Mouse (Mus musculus): Measurements from ENCODE around the gene Aes. TPM values are rescaled to one million over a fixed set of nuclear protein-coding genes. Genes with fewer than 3 reads are reported as not detected.

Gene Aes
- polyA plus RNA-seq, 1 experiment = 972 TPM

DNA sequence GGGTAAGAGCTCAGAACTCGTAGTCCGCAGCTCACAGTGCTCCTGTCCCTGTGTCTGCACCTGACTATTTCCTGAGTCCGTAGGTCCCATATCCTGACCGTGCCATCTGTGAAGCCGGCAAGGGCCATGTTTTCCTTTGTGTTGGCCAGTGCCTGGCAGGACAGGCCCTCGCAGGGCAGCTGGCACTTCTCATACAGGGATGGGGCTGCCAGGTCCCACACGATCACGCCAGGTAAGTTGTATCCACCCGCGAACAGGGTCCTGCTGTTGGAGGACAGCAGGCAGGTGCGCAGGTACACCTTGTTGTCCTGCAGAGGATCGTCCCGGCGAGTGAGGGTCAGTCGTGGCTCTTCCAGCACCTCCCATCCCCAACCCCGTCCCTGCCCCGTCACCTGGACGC is 34.6 kb downstream of the Aes start:
- DNase-seq (ENCODE audit: extremely low spot score in 1 of 2, low spot score in 1 of 2) = no peak

DNA sequence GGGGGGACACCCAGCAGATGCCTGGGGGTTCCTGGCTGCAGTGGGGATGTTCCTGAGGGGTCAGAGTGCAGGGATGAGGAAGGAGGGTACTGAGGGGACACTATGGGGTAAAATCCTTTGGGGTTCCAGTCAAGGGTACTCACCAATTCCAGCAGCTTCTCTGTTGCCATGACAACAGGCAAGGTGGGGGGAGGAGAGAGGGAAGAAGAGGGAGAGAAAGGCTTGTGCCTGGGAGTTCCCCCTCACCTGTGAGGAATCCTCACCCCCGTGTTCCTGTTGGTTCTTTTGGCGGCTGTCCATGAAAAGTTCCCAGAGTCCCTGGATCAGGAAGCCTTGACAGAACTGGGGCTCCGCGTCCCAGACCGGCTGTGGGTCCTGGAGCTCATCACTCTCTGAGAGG is 36.3 kb downstream of the Aes start:
- no peak for DNase-seq (ENCODE audit: extremely low spot score in 1 of 2, low spot score in 1 of 2)

DNA sequence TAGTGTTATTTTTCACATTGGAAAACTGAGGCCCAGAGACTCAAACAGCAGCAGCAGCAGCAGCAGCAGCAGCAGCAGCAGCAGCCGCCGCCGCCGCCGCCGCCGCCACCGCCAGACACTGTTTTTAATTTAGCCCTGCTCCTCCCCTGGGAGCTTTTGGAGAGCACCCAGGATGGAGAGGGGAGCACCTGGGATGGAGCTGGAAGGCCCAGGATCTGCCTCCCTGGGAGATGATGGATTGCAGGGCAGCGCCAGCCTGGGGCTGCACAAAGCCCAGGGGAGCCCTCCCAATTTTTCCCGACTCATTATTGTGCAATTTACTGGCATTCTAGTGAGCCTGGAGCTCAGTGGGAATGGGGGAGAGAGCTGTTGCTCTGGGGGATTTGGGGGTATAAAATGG is 37.3 kb downstream of the Aes start:
- DNase-seq (ENCODE audit: extremely low spot score in 1 of 2, low spot score in 1 of 2) = no peak

DNA sequence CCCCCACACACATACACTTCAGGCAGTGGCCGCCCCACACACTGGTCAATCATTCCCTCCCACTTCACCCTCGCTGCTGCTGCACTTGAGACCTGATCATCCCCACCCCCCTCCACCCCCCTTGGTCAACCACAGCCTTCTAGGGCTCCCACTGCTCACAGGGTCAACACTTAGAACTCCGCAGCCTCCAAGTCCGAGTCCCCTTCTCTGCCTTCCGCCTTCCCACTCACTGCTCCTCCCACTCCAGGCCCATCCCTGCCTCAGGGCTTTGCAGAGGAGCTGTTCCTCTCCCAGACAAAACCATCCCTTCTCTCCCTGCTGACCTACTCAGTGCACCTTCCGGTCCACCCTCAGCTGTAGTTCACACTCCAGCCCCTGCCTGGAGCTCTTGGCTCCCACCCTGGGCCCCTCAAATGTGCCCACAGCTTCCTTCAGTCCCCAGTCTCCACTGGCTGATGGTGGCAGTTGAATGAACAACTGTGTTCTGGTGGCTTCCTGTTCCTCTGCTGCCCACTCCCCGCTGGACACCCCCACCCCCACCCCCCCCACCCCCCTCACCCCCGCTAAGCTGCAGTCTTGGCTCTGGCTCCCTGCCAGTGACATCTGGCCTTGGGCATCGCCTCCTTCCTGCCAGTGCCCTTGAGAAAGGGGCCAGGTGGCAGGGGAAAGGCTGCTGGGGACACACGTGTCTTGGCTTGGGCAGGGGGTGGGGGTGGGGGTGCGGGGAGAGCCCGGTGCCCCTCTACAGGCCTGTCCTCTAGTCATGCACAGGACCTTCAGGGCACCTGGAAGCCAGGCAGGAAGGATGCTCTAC is 38.1 kb downstream of the Aes start:
- DNase-seq (ENCODE audit: extremely low spot score in 1 of 2, low spot score in 1 of 2) = peak in 1 of 2 experiments; percentile 53

DNA sequence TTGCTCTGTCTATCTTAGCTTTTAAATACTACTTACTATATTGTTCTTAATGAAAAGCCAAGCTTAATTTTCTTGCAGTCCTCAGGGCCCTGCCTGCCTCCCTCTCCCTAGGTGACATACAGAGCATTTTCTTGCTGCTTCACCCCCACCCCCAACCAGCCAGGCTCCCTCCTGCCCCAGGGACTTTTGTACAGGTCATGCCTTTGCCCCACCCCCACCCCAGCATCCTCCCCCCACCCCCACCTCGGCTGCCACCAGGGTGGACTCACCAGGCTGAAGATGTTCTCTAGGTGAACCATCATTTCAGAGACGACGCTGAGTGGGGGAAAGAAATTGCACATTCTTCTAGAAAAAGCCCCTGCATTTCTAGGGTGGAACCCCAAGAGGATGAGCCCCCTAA is 39.1 kb downstream of the Aes start:
- DNase-seq (ENCODE audit: extremely low spot score in 1 of 2, low spot score in 1 of 2) = no peak

DNA sequence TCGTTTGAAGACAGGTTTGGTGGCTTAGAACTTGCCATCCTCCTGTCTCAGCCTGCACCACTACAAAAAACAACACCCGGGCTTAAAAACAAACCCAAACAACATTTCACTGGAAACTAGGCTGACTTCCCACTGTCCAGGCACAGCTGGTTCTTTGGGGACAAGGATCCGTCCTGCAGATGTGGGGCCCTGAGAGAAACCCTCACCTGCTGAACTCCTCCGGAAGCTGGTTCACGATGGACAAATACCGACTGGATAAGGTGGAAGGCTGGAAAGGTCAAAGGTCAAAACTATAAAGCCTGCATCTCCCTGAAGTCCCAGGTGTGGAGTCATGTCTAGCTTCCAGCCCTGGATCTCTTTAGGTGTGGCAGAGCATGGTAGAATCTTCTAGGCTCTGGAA is 39.6 kb downstream of the Aes start:
- no peak for DNase-seq (ENCODE audit: extremely low spot score in 1 of 2, low spot score in 1 of 2)

DNA sequence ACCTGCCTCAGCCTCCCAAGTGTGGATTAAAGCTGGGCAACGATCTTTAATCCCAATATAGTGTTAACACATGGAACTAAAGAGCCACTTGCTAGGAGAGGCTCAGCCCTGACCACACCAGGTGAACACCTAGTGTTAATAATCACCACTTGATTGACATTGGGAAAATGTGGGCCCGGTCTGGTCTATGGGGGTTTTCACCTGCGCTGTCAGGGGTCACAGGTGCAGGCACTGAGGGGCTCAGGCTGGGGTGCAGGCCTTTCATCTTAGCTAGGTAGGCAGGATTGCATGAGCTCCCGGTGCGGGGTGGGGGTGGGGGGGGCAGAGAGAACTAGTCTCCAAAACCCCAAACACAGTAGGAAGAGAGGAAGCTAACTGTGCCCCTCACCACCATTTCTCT is 40.3 kb downstream of the Aes start:
- DNase-seq (ENCODE audit: extremely low spot score in 1 of 2, low spot score in 1 of 2) = no peak

DNA sequence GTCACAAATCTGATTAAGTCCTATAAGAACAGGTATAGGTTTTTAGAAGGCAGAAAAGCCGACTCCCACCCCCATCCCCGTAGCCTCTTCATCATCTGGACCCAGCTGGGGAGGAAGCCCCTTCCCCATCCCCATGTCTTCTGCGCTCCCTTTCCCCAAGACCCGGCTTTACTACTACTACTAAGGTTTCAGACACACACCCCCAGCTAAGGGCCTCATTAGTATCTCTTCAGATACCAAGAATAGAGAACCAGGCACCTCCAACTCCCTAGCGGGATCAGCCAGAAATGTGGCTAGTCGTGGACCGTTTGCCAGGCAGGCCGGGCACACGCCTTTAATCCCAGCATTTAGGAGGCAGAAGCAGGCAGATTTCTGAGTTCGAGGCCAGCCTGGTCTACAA is 40.8 kb downstream of the Aes start:
- no peak for DNase-seq (ENCODE audit: extremely low spot score in 1 of 2, low spot score in 1 of 2)

DNA sequence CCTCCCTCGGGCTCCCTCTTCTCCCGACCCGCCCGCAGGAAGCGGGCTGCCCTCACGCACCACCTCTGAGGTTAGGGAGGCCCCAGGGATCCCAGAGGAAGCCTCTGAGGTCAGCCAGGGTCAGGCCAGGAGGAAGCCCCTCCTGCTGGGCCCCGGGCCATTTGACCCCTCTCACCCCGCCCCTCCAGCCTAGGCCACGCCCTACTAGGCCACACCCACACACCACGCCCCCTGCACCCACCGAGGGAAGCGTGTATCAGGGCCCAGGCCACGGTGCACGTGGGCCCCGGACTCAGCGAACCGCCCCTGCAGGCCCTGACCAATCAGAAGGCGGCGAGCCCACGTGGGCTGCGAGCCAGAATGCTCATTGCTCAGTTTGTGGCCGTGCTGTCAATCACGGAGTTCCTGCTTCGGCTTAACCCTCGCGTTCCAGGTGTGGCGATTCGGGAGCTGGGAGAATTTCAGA is 41.5 kb downstream of the Aes start, which contains the start of gene Tle6:
TSS of gene Tle6 (minus strand) at position 336 of the 466 bp plus-strand sequence.
- peak; percentile 89 to 94 for DNase-seq (ENCODE audit: extremely low spot score in 1 of 2, low spot score in 1 of 2)

DNA sequence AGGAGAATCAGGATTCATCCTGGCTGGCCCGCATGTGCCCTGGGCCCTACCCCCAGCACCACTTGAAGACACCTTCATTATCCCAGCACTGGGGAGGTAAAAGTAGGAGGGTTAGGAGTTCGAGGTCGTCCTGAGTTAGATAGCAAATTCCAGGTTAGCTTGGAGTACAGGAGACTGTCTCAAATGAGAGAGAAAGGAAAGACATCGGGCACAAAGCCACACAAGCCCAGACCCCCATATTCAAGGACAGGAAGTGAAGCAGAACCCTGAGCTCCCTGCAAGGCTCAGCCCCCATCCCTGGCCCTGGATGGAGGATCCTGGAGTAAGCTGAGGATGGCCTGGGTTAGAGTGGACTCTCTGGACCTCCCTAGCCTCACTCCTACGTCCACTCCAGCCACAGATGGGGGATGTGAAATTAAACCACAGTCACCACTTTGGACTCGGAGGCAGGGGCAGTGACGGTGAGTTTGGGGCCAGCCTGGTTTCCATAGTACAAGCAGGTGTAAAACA is 42.2 kb downstream of the Aes start:
- DNase-seq (ENCODE audit: extremely low spot score in 1 of 2, low spot score in 1 of 2) = no peak

DNA sequence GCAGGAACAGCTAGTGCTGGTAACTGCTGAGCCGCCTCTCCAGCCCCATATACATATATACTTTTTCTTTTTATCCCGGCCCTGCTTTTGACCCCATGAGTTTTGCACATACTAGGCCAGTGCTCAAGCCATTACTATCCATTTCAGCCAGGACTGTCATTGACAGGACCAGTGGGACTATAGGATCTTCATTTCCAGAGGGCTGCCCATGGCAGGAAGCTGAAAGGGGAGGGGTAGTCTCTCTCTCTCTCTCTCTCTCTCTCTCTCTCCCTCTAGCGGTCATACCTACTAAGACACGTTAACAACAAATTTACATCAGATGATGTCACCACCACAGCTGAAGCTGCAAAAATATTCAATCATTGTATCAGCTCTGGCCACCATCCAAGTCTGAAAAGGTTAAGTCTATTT is 43.5 kb downstream of the Aes start:
- DNase-seq (ENCODE audit: extremely low spot score in 1 of 2, low spot score in 1 of 2) = peak in 1 of 2 experiments; percentile 63

DNA sequence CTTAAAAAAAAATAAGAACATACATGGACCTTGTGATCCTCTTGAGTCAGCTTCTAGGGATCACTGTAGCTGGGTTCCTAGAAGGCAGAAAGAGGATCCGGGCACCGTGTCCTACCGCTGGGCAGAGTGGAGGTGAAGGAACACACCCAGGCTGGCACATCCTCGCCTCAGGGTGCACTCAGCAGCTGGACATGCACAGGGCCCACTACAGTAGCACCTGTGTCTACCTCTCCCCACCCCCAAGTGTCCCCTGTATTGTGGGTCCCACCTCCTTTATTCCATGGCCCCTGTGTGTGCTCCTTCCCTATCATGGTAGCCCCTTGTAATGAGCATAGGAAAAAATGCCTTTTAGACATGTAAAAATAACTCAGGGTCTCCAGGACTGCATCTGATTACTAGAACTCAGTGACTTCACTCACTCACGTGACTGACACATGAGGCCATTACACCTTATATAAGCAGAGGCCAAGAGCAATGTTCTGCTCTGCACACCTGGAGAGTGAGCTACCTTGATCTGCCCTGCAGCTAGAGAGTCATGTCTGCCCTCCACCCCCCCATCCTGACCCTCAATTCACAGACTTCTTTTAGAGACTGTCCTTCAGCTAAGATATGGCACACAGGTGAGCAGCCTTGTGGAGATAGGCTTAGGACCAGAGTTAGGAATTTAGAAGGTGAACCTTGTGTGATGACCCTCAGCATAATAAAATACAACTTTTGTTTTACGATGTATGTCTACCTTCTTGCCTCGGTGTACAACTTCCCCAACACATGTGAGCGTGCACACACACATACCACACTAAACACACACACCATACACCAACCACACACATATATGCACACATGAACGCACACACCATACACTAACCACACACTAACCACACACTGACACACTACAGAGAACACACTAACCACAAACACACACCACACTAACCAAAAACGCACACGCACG is 45.0 kb downstream of the Aes start:
- no peak for DNase-seq (ENCODE audit: extremely low spot score in 1 of 2, low spot score in 1 of 2)

DNA sequence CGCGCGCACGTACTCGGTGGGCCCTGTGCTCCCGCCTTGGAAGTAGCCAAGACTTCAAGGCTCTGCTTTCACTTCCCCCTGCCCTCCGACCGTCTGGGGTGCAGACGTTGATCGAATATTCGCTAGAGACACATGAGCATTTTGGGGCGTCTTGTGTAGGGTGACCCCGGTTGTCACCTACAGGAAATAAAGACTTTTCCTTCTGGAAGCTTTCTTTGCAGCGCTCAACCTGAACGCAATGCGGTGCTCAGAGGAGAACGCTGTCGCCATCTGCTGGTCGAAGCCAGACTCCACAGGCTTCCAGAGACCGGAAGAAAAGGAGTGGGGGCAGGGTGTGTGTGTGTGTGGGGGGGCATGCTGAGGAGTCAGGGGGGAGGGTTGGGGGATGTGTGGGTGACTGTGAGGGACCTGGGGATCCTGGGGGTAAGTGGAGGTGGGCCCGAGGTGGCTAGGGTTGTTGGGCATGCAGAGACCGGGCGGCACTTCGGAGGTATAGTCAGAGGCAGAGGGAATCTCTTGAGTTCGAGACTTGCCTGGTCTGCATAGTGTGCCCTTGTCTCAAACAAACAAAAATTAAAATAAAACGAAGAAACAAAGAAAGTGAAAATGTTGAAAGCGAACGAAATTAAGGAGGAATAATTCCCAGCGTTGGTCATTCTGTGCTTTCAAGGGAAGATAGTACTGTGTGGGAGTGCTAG is 45.8 kb downstream of the Aes start:
- DNase-seq (ENCODE audit: extremely low spot score in 1 of 2, low spot score in 1 of 2) = peak; percentile 69 to 95

DNA sequence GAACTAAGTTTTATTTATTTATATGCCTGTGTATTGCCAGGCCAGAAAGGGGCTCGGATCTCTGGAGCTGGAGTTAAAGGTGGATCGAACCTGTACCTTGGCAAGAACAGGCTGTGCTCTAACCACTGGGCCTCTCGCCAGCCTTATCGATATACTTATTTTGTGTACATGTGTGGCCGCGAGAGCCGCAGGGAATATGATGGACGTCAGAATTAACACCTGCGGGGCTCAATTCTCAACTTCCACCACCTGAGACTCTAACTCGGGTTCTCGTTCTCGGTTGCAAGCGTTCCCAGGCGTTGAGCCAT is 46.3 kb downstream of the Aes start:
- no peak for DNase-seq (ENCODE audit: extremely low spot score in 1 of 2, low spot score in 1 of 2)

DNA sequence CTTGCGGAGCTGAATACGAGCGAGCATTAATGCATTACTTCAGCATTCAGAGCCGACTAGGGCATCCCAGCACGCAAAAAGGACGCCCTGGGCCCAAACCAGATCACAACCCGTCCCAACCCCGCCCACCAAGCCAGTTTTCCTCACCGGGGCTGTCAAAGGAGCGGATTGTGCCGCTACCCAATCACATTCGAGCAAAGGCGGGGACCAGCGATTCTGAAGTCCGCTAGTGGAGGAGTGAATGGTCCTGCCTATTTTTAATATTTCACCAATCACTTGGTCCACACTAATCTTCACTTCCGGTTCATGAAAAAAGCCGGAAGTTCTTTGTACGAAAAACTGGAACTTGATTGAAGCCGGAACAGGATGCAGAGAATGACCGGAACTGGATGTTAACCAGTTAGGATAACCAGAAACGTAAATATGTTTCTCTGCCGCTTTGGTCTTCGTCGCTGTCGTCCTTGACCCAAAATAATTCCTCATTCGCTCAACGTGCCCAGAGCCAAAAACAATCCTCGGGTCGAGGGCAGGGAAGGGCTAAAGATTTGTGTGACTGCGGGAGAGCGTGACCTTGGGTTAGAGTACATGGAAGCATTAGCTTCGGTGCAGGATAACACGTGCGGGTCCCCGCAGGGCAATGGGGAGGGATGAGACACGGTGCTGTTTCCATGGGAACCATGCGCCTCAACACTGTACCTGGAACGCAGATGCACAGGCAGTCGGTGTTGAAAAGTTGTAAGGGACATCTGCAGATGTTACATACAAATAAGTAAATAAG is 46.9 kb downstream of the Aes start, which contains the start of gene BC025920:
TSS of gene BC025920 (plus strand) at position 297 of the 778 bp plus-strand sequence.
- DNase-seq (ENCODE audit: extremely low spot score in 1 of 2, low spot score in 1 of 2) = peak; percentile 96 to 97

DNA sequence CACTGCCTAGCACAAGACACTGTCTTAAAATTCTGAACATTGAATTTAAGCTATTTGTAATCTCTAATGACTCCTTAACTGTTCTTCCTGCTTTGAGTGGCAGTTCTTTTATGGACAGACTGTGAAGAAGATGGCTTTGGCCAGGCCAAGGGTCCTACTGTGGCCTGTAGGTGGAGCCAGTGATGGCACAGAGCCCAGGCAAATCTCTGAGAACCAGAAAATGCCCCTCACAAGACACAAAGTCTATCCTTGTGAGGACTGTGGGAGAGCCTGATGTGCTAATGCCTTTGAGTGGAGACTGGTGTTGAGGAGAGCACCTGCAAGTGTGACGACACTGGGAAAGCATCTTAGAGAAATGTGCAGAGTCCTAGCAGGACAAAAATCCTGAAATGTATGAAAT is 49.0 kb downstream of the Aes start:
- no peak for DNase-seq (ENCODE audit: extremely low spot score in 1 of 2, low spot score in 1 of 2)

DNA sequence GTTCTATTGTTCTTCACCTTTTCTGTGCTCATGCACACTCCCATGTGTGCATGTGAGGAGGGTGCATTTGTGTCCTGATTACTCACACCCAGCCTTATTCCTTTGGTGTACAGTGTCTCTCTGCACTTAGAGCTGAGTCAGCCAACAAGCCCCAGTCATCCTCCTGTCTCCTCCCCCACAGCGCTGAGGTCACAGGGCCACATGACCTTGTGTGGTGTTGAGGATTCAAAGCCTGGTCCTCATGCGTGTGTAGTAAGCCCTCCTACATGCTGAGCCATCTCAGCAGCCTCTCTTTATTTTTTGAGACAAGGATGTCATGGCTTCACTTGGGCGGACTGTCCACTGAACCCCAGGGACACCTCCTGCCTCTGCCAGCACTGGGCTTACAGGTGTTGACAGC is 53.5 kb downstream of the Aes start:
- no peak for DNase-seq (ENCODE audit: extremely low spot score in 1 of 2, low spot score in 1 of 2)

DNA sequence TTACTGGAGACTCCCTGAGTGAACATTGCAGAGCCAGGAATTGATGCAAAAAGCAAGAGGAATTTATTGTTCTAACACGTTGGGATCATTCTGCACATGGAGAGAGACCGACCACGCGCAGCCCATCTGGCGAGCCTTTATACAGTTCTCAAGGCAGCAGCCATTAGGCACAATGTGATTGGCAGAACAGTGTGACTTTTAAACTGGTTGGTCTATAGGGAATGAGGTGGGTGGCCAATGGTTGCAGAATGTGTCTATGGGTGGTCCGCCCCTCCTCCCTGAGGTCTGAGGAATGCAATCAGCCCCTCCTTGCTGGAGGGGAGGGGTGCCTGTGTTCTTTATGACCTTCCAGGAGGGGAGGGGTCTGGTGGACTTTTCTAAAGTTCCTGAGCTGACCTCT is 56.2 kb downstream of the Aes start:
- no peak for DNase-seq (ENCODE audit: extremely low spot score in 1 of 2, low spot score in 1 of 2)
